Mouse (Mus musculus) liver, embryonic 14.5 days (tissue): ENCODE measurements around the gene Prmt8.

Experiments
- CTCF ChIP-seq: IDR thresholded peaks from 2 replicates; pipeline ENCODE4 v1.5.1; 2016; ENCODE audit warnings: antibody characterized with exemption, low read depth, control low read depth
- EP300 ChIP-seq: IDR thresholded peaks from 2 replicates; pipeline ENCODE4 v1.6.1; 2016; ENCODE audit warnings: antibody characterized with exemption, low read depth

DNA sequence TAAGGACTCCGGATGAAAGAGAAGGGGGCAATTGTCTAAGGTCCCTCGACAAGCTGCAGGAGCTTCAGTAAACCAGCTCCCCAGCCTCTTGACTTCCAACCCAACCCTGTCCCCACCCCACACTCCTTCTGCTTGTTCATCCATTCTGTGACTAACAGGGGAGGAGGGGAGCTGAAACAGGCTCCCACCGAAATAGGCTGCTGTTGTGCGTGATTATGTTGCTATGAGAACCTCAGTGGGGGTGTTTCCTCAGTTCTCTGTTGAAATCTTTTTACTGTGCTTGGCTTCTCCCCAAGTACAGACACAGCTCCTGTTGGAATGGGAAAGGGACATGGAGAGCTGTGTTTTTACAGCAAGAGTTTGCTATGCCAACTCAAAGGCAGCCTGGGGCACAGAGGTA is 1.5 kb upstream of the Prmt8 start:
- TF ChIP-seq EP300 (no peak), CTCF (no peak)
